Mouse (Mus musculus) heart, adult 2 months (tissue): ENCODE results near the gene Acp7.

ENCODE experiments used
- CTCF ChIP-seq: fragments of 200-600 bp; IDR thresholded peaks from 2 replicates; pipeline ENCODE4 v1.8.1; 2022; ENCODE audit warnings: antibody characterized with exemption, mild to moderate bottlenecking, moderate library complexity
- POLR2A ChIP-seq: fragments of 200-500 bp; IDR thresholded peaks from 2 replicates; pipeline ENCODE4 v1.6.1; 2011; ENCODE audit warnings: mild to moderate bottlenecking, low read depth, low read length, control low read depth; ENCODE audit not compliant: insufficient read depth

- no peak for TF ChIP-seq CTCF
- TF ChIP-seq POLR2A: no peak
Observed at GRCm38 (mm10) chr7:28562951-28563350, 68.2 kb downstream of the Acp7 start.
